Mouse (Mus musculus) B cell, adult (primary cell): Measurements from ENCODE around the gene Serpina1e. TPM values are rescaled to one million over a fixed set of nuclear protein-coding genes. Genes with fewer than 3 reads are reported as not detected.

ENCODE experiments used
- total RNA-seq: library from RNA; stranded (reverse); gene quantifications from 4 replicates; pipeline ENCODE4 v1.2.4, GENCODE M21; 2023; ENCODE audit not compliant: inconsistent age

Serpina1e gene
- total RNA-seq, result not detected in 4 replicates

GRCm38 (mm10) chr12:103958798-103959197, at the start of gene Serpina1e:
Gene Serpina1e (minus strand): TSS chr12:103958975.

GRCm38 (mm10) chr12:103989857-103990256, 31.1 kb upstream of the Serpina1e start, which contains the start of gene Serpina11:
Gene Serpina11 (minus strand): TSS chr12:103989957.

DNA sequence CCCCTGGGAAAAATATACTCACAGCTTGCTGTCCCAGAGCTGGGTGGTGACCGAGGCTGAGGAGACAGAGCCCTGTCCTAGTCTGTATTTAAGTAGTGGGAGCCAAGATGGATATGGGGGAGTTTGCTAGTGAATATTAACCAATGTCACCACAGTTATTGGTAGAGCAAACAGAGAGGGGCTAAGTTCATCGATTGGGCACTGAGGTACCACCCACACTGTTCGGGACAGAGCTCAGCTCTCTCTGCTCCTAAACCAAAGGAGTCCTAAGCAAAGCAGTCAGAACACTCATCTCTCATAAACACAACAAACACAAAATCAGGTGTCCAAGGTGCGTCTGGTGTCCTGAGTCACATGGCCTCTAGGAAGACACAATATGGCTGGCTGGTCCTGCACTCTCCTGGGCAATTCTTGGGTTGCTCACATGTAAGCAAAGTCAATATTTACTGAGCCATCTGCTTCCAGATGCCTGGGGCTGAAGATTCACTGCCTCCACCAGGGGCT, 53.9 kb downstream of the Serpina1e start, which contains the start of gene Serpina1c:
Gene Serpina1c (minus strand): TSS at position 51 of the 504 bp plus-strand sequence.

Other genes starting within 250 kb of the Serpina1e start
- gene Serpina1d, start 185.4 kb downstream of the Serpina1e start, total RNA-seq, result not detected in 4 replicates
- not detected in 4 replicates for gene Serpina1b, start 128.6 kb downstream of the Serpina1e start, total RNA-seq
- not detected in 4 replicates for gene Serpina1a, start 95.4 kb downstream of the Serpina1e start, total RNA-seq
- gene Serpina1c, start 54.1 kb downstream of the Serpina1e start, total RNA-seq, result not detected in 4 replicates
- not detected in 4 replicates for gene Serpina11, start 31.0 kb upstream of the Serpina1e start, total RNA-seq
- gene Serpina9, start 54.8 kb upstream of the Serpina1e start, total RNA-seq, result not detected in 4 replicates
- not detected in 4 replicates for gene Serpina12, start 85.5 kb upstream of the Serpina1e start, total RNA-seq
- gene Serpina5, start 142.1 kb upstream of the Serpina1e start, total RNA-seq, result not detected in 4 replicates
- not detected in 4 replicates for gene Serpina3a, start 153.7 kb upstream of the Serpina1e start, total RNA-seq
- not detected in 4 replicates for gene Serpina3b, start 169.0 kb upstream of the Serpina1e start, total RNA-seq
- gene Serpina3c, start 194.9 kb upstream of the Serpina1e start, total RNA-seq, result not detected in 4 replicates